Mouse (Mus musculus): ENCODE data around the gene Tbc1d1. TPM values are rescaled to one million over a fixed set of nuclear protein-coding genes. Genes with fewer than 3 reads are reported as not detected.

Tbc1d1 gene
- polyA plus RNA-seq, 1 experiment = 17.0 TPM

DNA sequence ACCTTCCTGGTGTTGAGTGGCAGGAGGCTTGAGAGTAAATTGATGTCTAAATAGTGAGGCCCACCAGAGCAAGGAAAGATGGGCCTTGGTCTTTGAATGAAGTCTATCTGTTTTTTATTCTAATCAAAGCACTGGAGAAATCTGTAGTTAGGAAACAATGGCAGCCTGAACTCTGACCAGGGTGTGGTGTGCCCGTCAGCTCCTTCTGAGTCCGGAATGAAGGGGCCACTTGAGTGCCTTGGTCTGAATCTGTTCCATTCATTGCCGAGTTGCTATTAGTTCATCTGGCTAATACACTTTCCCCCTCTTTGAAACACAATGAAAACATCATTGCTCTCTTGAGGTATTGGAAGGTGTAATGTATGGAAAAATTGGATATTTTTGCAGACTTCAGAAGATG lies 98.2 kb downstream of the Tbc1d1 start:
- 95% methylated on average over 3 of the region's 3 CpGs for WGBS
- DNase-seq = no peak
- no peak overlapping the region for H3K4me3 ChIP-seq (ENCODE audit: control insufficient read depth, insufficient read depth, low read length)
- no peaks in the 10 kb centered on the region for H3K27me3 ChIP-seq (ENCODE audit: control insufficient read depth, insufficient read depth, low read length)
- no peaks in the 10 kb centered on the region for H3K4me1 ChIP-seq (replicated peaks; ENCODE audit: control insufficient read depth, insufficient read depth, low read length)
- H3K27ac ChIP-seq (ENCODE audit: control insufficient read depth, insufficient read depth, low read length) = no peak overlapping the region
- peaks cover 9% of the 10 kb centered on the region; the same call in 1 of the 2 replicates for H3K36me3 ChIP-seq (ENCODE audit: control insufficient read depth, insufficient read depth, low read length)
- TF ChIP-seq POLR2A (IDR thresholded peaks at IDR 0.05; ENCODE audit: control insufficient read depth, extremely low read depth, insufficient read depth, low read length, poor library complexity) = no peak
- TF ChIP-seq CTCF (IDR thresholded peaks at IDR 0.05; ENCODE audit: borderline replicate concordance, control insufficient read depth, extremely low read depth, insufficient read depth, low read length, poor library complexity) = no peak

DNA sequence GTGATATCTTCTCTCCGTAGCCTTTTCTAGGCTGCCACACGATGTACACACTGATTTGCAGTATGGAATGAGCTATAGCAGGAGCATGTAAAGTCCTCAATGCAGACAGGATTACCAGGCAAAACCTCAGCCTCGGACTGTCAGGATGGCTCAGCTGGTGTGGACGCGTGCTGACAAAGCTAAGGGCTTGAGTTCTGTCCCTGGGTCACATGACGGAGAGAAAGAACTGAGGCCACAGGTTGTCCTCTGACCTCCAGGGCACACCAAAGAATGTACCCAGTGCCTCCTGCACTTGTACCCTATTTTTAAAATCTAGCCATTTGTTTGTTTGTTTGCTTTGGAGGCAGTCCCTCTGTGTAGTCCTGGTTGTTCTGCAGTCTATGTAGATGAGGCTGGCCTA lies 98.9 kb downstream of the Tbc1d1 start:
- no peaks in the 10 kb centered on the region for H3K27me3 ChIP-seq (ENCODE audit: control insufficient read depth, insufficient read depth, low read length)
- WGBS = 97% methylated on average over 6 of the region's 6 CpGs
- peaks cover 9% of the 10 kb centered on the region; the same call in 1 of the 2 replicates for H3K36me3 ChIP-seq (ENCODE audit: control insufficient read depth, insufficient read depth, low read length)
- H3K27ac ChIP-seq (ENCODE audit: control insufficient read depth, insufficient read depth, low read length) = no peak overlapping the region
- no peak overlapping the region for H3K4me3 ChIP-seq (ENCODE audit: control insufficient read depth, insufficient read depth, low read length)
- H3K4me1 ChIP-seq (replicated peaks; ENCODE audit: control insufficient read depth, insufficient read depth, low read length) = no peaks in the 10 kb centered on the region
- no peak for TF ChIP-seq POLR2A (IDR thresholded peaks at IDR 0.05; ENCODE audit: control insufficient read depth, extremely low read depth, insufficient read depth, low read length, poor library complexity)
- no peak for TF ChIP-seq CTCF (IDR thresholded peaks at IDR 0.05; ENCODE audit: borderline replicate concordance, control insufficient read depth, extremely low read depth, insufficient read depth, low read length, poor library complexity)
- no peak for DNase-seq

DNA sequence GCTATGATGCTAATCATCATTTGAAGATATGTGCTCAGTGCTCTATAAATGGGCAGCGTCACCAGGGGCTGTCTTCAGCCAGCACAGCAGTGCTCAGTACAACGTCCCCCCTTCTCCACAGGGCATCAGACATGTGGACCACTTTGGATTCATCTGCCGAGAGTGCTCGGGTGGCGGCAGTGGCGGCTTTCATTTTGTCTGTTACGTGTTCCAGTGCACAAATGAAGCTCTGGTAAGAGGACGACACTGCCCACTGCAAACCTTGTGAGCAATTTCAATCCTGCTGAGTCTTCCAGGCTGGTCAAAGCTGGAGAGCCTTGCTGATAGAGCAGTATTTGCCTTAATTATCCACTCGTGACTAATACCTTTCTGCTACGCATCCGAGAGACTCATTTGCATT lies 107.2 kb downstream of the Tbc1d1 start:
- Histone ChIP-seq H3K27ac (ENCODE audit: control insufficient read depth, insufficient read depth, low read length) (no peak overlapping the region), H3K36me3 (ENCODE audit: control insufficient read depth, insufficient read depth, low read length) (peaks cover under 1% of the 10 kb centered on the region; the same call in 1 of the 2 replicates), H3K4me3 (ENCODE audit: control insufficient read depth, insufficient read depth, low read length) (no peak overlapping the region), H3K27me3 (ENCODE audit: control insufficient read depth, insufficient read depth, low read length) (no peaks in the 10 kb centered on the region), H3K4me1 (replicated peaks; ENCODE audit: control insufficient read depth, insufficient read depth, low read length) (no peaks in the 10 kb centered on the region)
- TF ChIP-seq CTCF (IDR thresholded peaks at IDR 0.05; ENCODE audit: borderline replicate concordance, control insufficient read depth, extremely low read depth, insufficient read depth, low read length, poor library complexity) = no peak
- no peak for TF ChIP-seq POLR2A (IDR thresholded peaks at IDR 0.05; ENCODE audit: control insufficient read depth, extremely low read depth, insufficient read depth, low read length, poor library complexity)
- 97% methylated on average over 11 of the region's 11 CpGs for WGBS
- DNase-seq = no peak

DNA sequence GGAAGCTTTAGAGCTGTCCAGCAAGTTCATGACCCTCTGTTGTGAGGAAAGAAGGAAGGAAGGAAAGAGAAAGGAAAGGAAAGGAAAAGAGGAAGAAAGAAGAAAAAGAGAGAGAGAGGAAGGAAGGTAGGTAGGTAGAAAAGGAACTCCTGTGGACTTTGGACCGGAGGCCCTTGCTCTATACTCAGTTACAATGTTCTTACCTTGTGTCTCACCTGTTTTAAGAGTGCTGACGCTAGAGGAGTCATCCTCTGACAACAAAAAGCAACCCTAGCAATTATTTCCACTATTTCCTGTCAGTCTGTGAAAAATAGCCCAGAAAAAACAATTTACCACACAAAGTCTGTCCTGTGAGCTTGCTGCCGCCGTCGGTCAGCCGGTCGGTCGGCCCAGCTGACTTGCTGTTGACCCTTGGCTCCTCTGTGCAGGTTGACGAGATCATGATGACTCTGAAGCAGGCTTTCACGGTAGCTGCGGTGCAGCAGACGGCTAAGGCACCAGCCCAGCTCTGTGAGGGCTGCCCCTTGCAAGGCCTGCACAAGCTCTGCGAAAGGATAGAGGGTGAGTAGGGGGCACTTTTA lies 107.9 kb downstream of the Tbc1d1 start:
- no peaks in the 10 kb centered on the region for H3K27me3 ChIP-seq (ENCODE audit: control insufficient read depth, insufficient read depth, low read length)
- no peaks in the 10 kb centered on the region for H3K4me1 ChIP-seq (replicated peaks; ENCODE audit: control insufficient read depth, insufficient read depth, low read length)
- WGBS = 96% methylated on average over 13 of the region's 13 CpGs
- no peak overlapping the region for H3K4me3 ChIP-seq (ENCODE audit: control insufficient read depth, insufficient read depth, low read length)
- no peak for TF ChIP-seq CTCF (IDR thresholded peaks at IDR 0.05; ENCODE audit: borderline replicate concordance, control insufficient read depth, extremely low read depth, insufficient read depth, low read length, poor library complexity)
- no peak for TF ChIP-seq POLR2A (IDR thresholded peaks at IDR 0.05; ENCODE audit: control insufficient read depth, extremely low read depth, insufficient read depth, low read length, poor library complexity)
- no peak overlapping the region for H3K27ac ChIP-seq (ENCODE audit: control insufficient read depth, insufficient read depth, low read length)
- H3K36me3 ChIP-seq (ENCODE audit: control insufficient read depth, insufficient read depth, low read length) = no peaks in the 10 kb centered on the region
- DNase-seq = no peak

DNA sequence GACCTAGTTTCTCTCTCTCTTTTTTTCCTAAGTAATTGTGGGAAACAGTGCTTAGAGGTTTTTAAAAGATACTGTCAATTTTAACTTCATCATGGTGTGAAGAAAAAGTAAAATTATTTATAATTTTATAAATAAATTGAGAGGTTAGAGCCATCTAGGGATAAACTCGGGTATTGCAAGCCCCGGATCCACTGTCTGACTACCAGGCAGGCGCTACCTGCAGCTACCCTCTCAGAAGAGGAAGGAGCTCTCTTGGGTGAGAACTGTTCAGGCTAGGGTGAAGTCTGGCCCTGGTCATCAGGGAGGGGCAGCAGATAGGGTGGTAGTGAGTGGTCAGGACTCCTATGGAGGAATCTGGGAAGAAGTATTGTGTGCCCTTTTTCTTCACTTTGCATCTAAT lies 109.0 kb downstream of the Tbc1d1 start:
- Histone ChIP-seq H3K27me3 (ENCODE audit: control insufficient read depth, insufficient read depth, low read length) (no peaks in the 10 kb centered on the region), H3K4me1 (replicated peaks; ENCODE audit: control insufficient read depth, insufficient read depth, low read length) (no peaks in the 10 kb centered on the region), H3K4me3 (ENCODE audit: control insufficient read depth, insufficient read depth, low read length) (no peak overlapping the region), H3K36me3 (ENCODE audit: control insufficient read depth, insufficient read depth, low read length) (no peaks in the 10 kb centered on the region), H3K27ac (ENCODE audit: control insufficient read depth, insufficient read depth, low read length) (no peak overlapping the region)
- TF ChIP-seq CTCF (IDR thresholded peaks at IDR 0.05; ENCODE audit: borderline replicate concordance, control insufficient read depth, extremely low read depth, insufficient read depth, low read length, poor library complexity) = no peak
- TF ChIP-seq POLR2A (IDR thresholded peaks at IDR 0.05; ENCODE audit: control insufficient read depth, extremely low read depth, insufficient read depth, low read length, poor library complexity) = no peak
- 24% methylated on average over 3 of the region's 3 CpGs for WGBS
- peak; percentile 43 for DNase-seq

DNA sequence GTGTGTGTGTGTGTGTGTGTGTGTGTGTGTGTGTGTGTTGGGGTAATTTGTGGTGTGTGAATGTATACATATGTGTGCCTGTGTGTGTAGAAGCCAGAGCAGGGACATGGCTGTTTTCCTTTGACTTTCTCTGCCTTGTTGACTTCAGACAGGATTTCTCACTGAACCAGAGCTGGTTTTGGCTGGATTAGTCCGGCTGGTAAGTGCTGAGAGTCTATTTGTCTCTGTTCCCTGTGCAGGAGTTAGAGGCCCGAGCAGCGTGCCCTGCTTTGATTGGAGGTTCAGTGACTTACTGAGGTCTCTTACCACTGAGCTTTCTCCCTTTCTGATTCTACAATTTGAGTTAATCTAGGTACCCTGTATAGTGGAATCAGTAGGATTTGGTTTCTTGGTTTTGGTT lies 109.8 kb downstream of the Tbc1d1 start:
- no peak for TF ChIP-seq CTCF (IDR thresholded peaks at IDR 0.05; ENCODE audit: borderline replicate concordance, control insufficient read depth, extremely low read depth, insufficient read depth, low read length, poor library complexity)
- no peak for TF ChIP-seq POLR2A (IDR thresholded peaks at IDR 0.05; ENCODE audit: control insufficient read depth, extremely low read depth, insufficient read depth, low read length, poor library complexity)
- Histone ChIP-seq H3K27me3 (ENCODE audit: control insufficient read depth, insufficient read depth, low read length) (no peaks in the 10 kb centered on the region), H3K36me3 (ENCODE audit: control insufficient read depth, insufficient read depth, low read length) (no peaks in the 10 kb centered on the region), H3K27ac (ENCODE audit: control insufficient read depth, insufficient read depth, low read length) (no peak overlapping the region), H3K4me1 (replicated peaks; ENCODE audit: control insufficient read depth, insufficient read depth, low read length) (no peaks in the 10 kb centered on the region), H3K4me3 (ENCODE audit: control insufficient read depth, insufficient read depth, low read length) (no peak overlapping the region)
- no peak for DNase-seq
- WGBS = 96% methylated on average over 3 of the region's 3 CpGs

DNA sequence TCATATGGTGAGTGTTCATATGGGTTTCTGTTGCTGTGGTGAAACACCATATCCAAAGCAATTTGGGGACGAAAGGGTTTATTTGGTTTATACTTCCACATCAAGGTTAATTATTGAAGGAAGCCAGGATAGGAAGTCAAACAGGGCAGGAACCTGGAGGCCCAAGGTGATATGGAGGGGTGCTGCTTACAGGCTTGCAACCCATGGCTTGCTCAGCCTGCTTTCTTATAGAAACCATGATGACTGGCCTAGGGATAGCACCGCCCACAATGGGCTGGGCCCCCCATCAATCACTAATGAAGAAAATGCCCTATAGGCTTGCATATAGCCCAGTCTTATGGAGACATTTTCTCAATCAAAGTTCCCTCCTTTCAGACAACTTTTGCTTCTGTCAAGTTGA lies 110.4 kb downstream of the Tbc1d1 start:
- no peak overlapping the region for H3K4me3 ChIP-seq (ENCODE audit: control insufficient read depth, insufficient read depth, low read length)
- DNase-seq = no peak
- no peaks in the 10 kb centered on the region for H3K4me1 ChIP-seq (replicated peaks; ENCODE audit: control insufficient read depth, insufficient read depth, low read length)
- H3K27ac ChIP-seq (ENCODE audit: control insufficient read depth, insufficient read depth, low read length) = no peak overlapping the region
- TF ChIP-seq CTCF (IDR thresholded peaks at IDR 0.05; ENCODE audit: borderline replicate concordance, control insufficient read depth, extremely low read depth, insufficient read depth, low read length, poor library complexity) (no peak), POLR2A (IDR thresholded peaks at IDR 0.05; ENCODE audit: control insufficient read depth, extremely low read depth, insufficient read depth, low read length, poor library complexity) (no peak)
- peaks cover 3% of the 10 kb centered on the region; the same call in 1 of the 2 replicates for H3K36me3 ChIP-seq (ENCODE audit: control insufficient read depth, insufficient read depth, low read length)
- no peaks in the 10 kb centered on the region for H3K27me3 ChIP-seq (ENCODE audit: control insufficient read depth, insufficient read depth, low read length)
- 97% methylated on average over 2 of the region's 2 CpGs for WGBS
